Mouse (Mus musculus) spleen, adult 2 months (tissue): ENCODE results near the gene Fbxw9.

Source experiments
- CTCF ChIP-seq: fragments of 200-500 bp; IDR thresholded peaks from 2 replicates; pipeline ENCODE4 v1.5.1; 2011; ENCODE audit warnings: mild to moderate bottlenecking, inconsistent platforms; ENCODE audit not compliant: insufficient read depth, insufficient read length, insufficient replicate concordance; ENCODE audit errors: extremely low read depth
- POLR2A ChIP-seq: fragments of 200-500 bp; IDR thresholded peaks from 2 replicates; pipeline ENCODE4 v1.6.1; 2011; ENCODE audit warnings: low read depth, low read length, inconsistent platforms

GRCm38 (mm10) chr8:85065213-85065612 is 5.4 kb downstream of the Fbxw9 start:
- TF ChIP-seq POLR2A (no peak), CTCF (no peak)
